Mouse (Mus musculus): Measurements from ENCODE around the gene Rgs10. TPM values are rescaled to one million over a fixed set of nuclear protein-coding genes. Genes with fewer than 3 reads are reported as not detected.

Gene Rgs10
- polyA plus RNA-seq, 1 experiment from 2014 or later, result 7.0 TPM

DNA sequence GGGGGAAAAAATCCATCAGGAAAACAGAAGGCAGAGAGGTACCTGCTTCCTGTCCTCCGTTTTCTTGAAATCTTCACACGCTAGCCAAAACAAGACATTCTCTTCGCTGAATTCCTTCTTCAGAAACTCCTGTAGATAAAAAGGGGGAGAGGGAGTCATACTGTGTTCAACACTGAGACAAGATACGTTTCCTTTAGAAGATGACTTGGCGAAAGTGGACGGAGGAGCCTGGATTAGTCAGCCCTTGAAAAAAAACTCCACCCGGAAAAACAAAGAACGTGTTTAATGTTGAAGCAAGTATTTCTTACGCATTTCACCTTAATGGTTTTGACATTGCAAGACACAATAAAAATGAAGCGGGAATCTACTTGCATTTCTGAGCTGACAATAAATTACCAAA is 15.4 kb downstream of the Rgs10 start:
- Histone ChIP-seq H3K9me3 (ENCODE audit: control insufficient read depth, low read length) (no peaks in the 10 kb centered on the region), H3K36me3 (ENCODE audit: control insufficient read depth, insufficient read depth, low read length) (no peaks in the 10 kb centered on the region), H3K4me3 (ENCODE audit: low read depth, low read length) (no peak overlapping the region), H3K4me2 (ENCODE audit: low read depth, severe bottlenecking) (no peak overlapping the region), H3K27me3 (ENCODE audit: control insufficient read depth, insufficient read depth, low read length) (no peaks in the 10 kb centered on the region), H3K27ac (replicated peaks; ENCODE audit: low read depth, low read length) (no peak overlapping the region), H3K9ac (ENCODE audit: low read length) (no peak overlapping the region), H3K4me1 (ENCODE audit: control insufficient read depth, insufficient read depth, low read length) (no peaks in the 10 kb centered on the region)
- no peak for ATAC-seq (ENCODE audit: insufficient number of reproducible peaks, low FRiP score, low TSS enrichment, low read depth)
- WGBS, result 87% methylated on average over 10 of the region's 10 CpGs
- no peak for DNase-seq (ENCODE audit: low spot score)

DNA sequence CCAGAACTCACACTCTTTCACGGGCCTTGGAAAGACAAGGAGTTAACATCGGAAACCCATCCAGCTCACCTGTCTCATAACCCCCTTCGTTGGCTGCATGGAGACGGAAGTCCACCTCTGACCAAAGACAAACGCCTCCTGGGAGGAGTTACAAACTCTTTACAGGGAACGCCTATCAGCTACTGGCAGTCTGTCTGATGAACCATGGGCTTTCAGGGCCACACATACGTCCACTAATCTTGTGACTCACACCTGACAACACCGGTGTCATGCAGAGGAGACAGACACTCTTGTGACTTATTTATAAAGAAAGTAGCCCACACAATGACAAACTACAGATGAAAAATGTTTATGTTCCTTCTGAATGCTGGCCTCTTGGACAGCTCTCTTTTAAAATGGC is 16.0 kb downstream of the Rgs10 start:
- H3K4me2 ChIP-seq (ENCODE audit: low read depth, severe bottlenecking), result no peak overlapping the region
- no peaks in the 10 kb centered on the region for H3K9me3 ChIP-seq (ENCODE audit: control insufficient read depth, low read length)
- WGBS, result 84% methylated on average over 8 of the region's 8 CpGs
- H3K27me3 ChIP-seq (ENCODE audit: control insufficient read depth, insufficient read depth, low read length), result no peaks in the 10 kb centered on the region
- H3K9ac ChIP-seq (ENCODE audit: low read length), result no peak overlapping the region
- no peak overlapping the region for H3K27ac ChIP-seq (replicated peaks; ENCODE audit: low read depth, low read length)
- no peak overlapping the region for H3K4me3 ChIP-seq (ENCODE audit: low read depth, low read length)
- H3K36me3 ChIP-seq (ENCODE audit: control insufficient read depth, insufficient read depth, low read length), result no peaks in the 10 kb centered on the region
- H3K4me1 ChIP-seq (ENCODE audit: control insufficient read depth, insufficient read depth, low read length), result no peaks in the 10 kb centered on the region
- no peak for ATAC-seq (ENCODE audit: insufficient number of reproducible peaks, low FRiP score, low TSS enrichment, low read depth)
- DNase-seq (ENCODE audit: low spot score), result no peak

DNA sequence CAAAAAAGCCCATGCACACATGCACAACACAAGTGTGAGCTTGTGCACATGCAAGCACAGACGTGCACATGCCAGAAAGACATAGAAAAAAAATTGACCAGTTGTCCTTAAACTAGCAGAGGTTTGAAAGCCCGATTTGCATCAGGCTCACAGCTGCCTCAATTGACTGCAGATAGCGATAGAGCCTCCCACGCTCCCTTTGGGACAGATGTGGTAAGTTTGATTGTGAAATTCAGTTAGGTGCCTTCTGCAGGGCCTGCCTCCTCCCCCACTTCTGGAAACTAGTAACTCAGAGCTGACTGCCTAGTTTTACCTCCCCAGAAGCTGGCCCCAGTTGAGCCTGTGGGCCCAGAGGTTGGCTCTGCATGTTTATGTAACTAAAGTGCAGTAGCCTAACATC is 19.9 kb downstream of the Rgs10 start:
- Histone ChIP-seq H3K4me1 (ENCODE audit: control insufficient read depth, insufficient read depth, low read length) (no peaks in the 10 kb centered on the region), H3K9me3 (ENCODE audit: control insufficient read depth, low read length) (no peaks in the 10 kb centered on the region), H3K4me3 (ENCODE audit: low read depth, low read length) (no peak overlapping the region), H3K36me3 (ENCODE audit: control insufficient read depth, insufficient read depth, low read length) (no peaks in the 10 kb centered on the region), H3K9ac (ENCODE audit: low read length) (no peak overlapping the region), H3K27me3 (ENCODE audit: control insufficient read depth, insufficient read depth, low read length) (no peaks in the 10 kb centered on the region), H3K4me2 (ENCODE audit: low read depth, severe bottlenecking) (no peak overlapping the region), H3K27ac (replicated peaks; ENCODE audit: low read depth, low read length) (no peak overlapping the region)
- no peak for DNase-seq (ENCODE audit: low spot score)
- ATAC-seq (ENCODE audit: insufficient number of reproducible peaks, low FRiP score, low TSS enrichment, low read depth), result no peak
- WGBS, result 86% methylated on average over 4 of the region's 4 CpGs

DNA sequence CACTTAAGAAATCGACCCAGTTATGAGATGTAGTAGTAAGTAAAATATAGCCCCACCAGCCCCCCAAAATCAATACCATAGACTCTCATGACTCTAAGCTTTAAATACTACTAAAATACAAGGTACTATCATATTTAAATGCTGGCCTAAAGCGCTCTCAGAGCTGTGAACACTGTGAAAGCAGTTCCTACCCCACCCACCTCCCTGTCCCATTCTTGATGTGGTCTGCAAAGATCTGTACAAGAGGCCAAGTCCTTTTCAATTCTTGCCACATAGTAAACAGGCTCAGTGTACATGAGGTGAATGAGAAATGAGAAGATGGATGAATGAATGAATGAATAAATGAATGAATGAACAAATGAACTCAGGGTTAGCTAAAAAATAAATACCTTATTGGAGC is 21.5 kb downstream of the Rgs10 start:
- Histone ChIP-seq H3K4me2 (ENCODE audit: low read depth, severe bottlenecking) (no peak overlapping the region), H3K4me3 (ENCODE audit: low read depth, low read length) (no peak overlapping the region), H3K9ac (ENCODE audit: low read length) (no peak overlapping the region), H3K27ac (replicated peaks; ENCODE audit: low read depth, low read length) (no peak overlapping the region), H3K4me1 (ENCODE audit: control insufficient read depth, insufficient read depth, low read length) (no peaks in the 10 kb centered on the region), H3K9me3 (ENCODE audit: control insufficient read depth, low read length) (no peaks in the 10 kb centered on the region), H3K36me3 (ENCODE audit: control insufficient read depth, insufficient read depth, low read length) (no peaks in the 10 kb centered on the region), H3K27me3 (ENCODE audit: control insufficient read depth, insufficient read depth, low read length) (no peaks in the 10 kb centered on the region)
- WGBS, result 82% methylated on average over 2 of the region's 2 CpGs
- DNase-seq (ENCODE audit: low spot score), result no peak
- ATAC-seq (ENCODE audit: insufficient number of reproducible peaks, low FRiP score, low TSS enrichment, low read depth), result no peak

DNA sequence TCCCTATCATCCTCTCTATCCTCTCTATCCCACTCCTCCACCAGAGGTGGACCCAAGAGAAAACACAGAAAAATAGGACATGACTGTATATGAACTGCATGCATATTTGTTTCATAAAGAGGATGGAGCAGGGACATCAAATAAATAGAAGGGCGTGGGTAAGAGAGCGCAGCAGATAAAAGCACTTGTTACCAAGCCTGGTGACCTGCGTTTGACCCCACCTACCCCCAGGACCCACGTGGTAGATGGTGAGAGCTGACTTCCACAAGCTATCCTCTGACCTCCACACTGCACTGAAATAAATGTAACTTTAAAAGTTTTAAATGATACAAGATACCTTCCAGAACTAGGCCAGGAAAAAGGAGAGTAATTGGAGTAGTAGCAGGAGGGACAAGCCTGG is 24.8 kb downstream of the Rgs10 start:
- no peak overlapping the region for H3K4me2 ChIP-seq (ENCODE audit: low read depth, severe bottlenecking)
- ATAC-seq (ENCODE audit: insufficient number of reproducible peaks, low FRiP score, low TSS enrichment, low read depth), result no peak
- no peaks in the 10 kb centered on the region for H3K36me3 ChIP-seq (ENCODE audit: control insufficient read depth, insufficient read depth, low read length)
- no peaks in the 10 kb centered on the region for H3K4me1 ChIP-seq (ENCODE audit: control insufficient read depth, insufficient read depth, low read length)
- no peaks in the 10 kb centered on the region for H3K9me3 ChIP-seq (ENCODE audit: control insufficient read depth, low read length)
- 51% methylated on average over 4 of the region's 4 CpGs for WGBS
- no peak overlapping the region for H3K27ac ChIP-seq (replicated peaks; ENCODE audit: low read depth, low read length)
- no peak overlapping the region for H3K4me3 ChIP-seq (ENCODE audit: low read depth, low read length)
- H3K27me3 ChIP-seq (ENCODE audit: control insufficient read depth, insufficient read depth, low read length), result no peaks in the 10 kb centered on the region
- DNase-seq (ENCODE audit: low spot score), result no peak
- H3K9ac ChIP-seq (ENCODE audit: low read length), result no peak overlapping the region

- Histone ChIP-seq H3K36me3 (ENCODE audit: control insufficient read depth, insufficient read depth, low read length) (no peaks in the 10 kb centered on the region), H3K9me3 (ENCODE audit: control insufficient read depth, low read length) (no peaks in the 10 kb centered on the region), H3K9ac (ENCODE audit: low read length) (no peak overlapping the region), H3K4me1 (ENCODE audit: control insufficient read depth, insufficient read depth, low read length) (no peaks in the 10 kb centered on the region), H3K27ac (replicated peaks; ENCODE audit: low read depth, low read length) (no peak overlapping the region), H3K27me3 (ENCODE audit: control insufficient read depth, insufficient read depth, low read length) (no peaks in the 10 kb centered on the region), H3K4me3 (ENCODE audit: low read depth, low read length) (no peak overlapping the region), H3K4me2 (ENCODE audit: low read depth, severe bottlenecking) (no peak overlapping the region)
- DNase-seq (ENCODE audit: low spot score), result no peak
- ATAC-seq (ENCODE audit: insufficient number of reproducible peaks, low FRiP score, low TSS enrichment, low read depth), result no peak
- 47% methylated on average over 5 of the region's 5 CpGs for WGBS
Observed at GRCm38 (mm10) chr7:128392972-128393314, 25.6 kb downstream of the Rgs10 start.

- DNase-seq (ENCODE audit: low spot score), result no peak
- ATAC-seq (ENCODE audit: insufficient number of reproducible peaks, low FRiP score, low TSS enrichment, low read depth), result 0 out of 2 replicates have a peak, but pooled peaks have one; percentile 31
- Histone ChIP-seq H3K9ac (ENCODE audit: low read length) (no peak overlapping the region), H3K27me3 (ENCODE audit: control insufficient read depth, insufficient read depth, low read length) (no peaks in the 10 kb centered on the region), H3K9me3 (ENCODE audit: control insufficient read depth, low read length) (no peaks in the 10 kb centered on the region), H3K4me2 (ENCODE audit: low read depth, severe bottlenecking) (no peak overlapping the region), H3K4me1 (ENCODE audit: control insufficient read depth, insufficient read depth, low read length) (no peaks in the 10 kb centered on the region), H3K36me3 (ENCODE audit: control insufficient read depth, insufficient read depth, low read length) (no peaks in the 10 kb centered on the region), H3K27ac (replicated peaks; ENCODE audit: low read depth, low read length) (no peak overlapping the region), H3K4me3 (ENCODE audit: low read depth, low read length) (no peak overlapping the region)
- 79% methylated on average over 18 of the region's 18 CpGs for WGBS
Observed at GRCm38 (mm10) chr7:128392071-128392971, 26.2 kb downstream of the Rgs10 start.

GRCm38 (mm10) chr7:128391267-128392057 is 27.1 kb downstream of the Rgs10 start:
- no peaks in the 10 kb centered on the region for H3K27me3 ChIP-seq (ENCODE audit: control insufficient read depth, insufficient read depth, low read length)
- no peak overlapping the region for H3K9ac ChIP-seq (ENCODE audit: low read length)
- ATAC-seq (ENCODE audit: insufficient number of reproducible peaks, low FRiP score, low TSS enrichment, low read depth) (no peak), DNase-seq (ENCODE audit: low spot score) (no peak)
- H3K4me1 ChIP-seq (ENCODE audit: control insufficient read depth, insufficient read depth, low read length), result no peaks in the 10 kb centered on the region
- 24% methylated on average over 12 of the region's 12 CpGs for WGBS
- no peaks in the 10 kb centered on the region for H3K9me3 ChIP-seq (ENCODE audit: control insufficient read depth, low read length)
- H3K27ac ChIP-seq (replicated peaks; ENCODE audit: low read depth, low read length), result no peak overlapping the region
- H3K4me3 ChIP-seq (ENCODE audit: low read depth, low read length), result no peak overlapping the region
- H3K4me2 ChIP-seq (ENCODE audit: low read depth, severe bottlenecking), result no peak overlapping the region
- H3K36me3 ChIP-seq (ENCODE audit: control insufficient read depth, insufficient read depth, low read length), result no peaks in the 10 kb centered on the region

All from limb, embryonic 11.5 days (tissue).